Mouse (Mus musculus) lung, postnatal 0 days (tissue): ENCODE measurements at regions not wholly inside any gene's neighbourhood (a gene's known extent, or its start where the extent isn't known, plus 50 kb on each side); places are given as distances from the start of the nearest gene placed in this dataset.

Experiments used
- ATAC-seq: fragments of 200-750 bp; cut with Nextera tagmentation; 2 replicates; pipeline ENCODE4 v1.8.0; 2017; ENCODE audit warnings: moderate library complexity
- DNase-seq: peaks from one replicate; pipeline ENCODE4 v3.0.0-alpha.2; 2016; ENCODE audit warnings: low spot score
- H3K27ac ChIP-seq: fragments of 300-500 bp; sonication (generic); 2 replicates; pipeline ENCODE4 v1.5.1; 2014; ENCODE audit warnings: antibody characterized with exemption, mild to moderate bottlenecking, low read length, mixed read lengths
- H3K27me3 ChIP-seq: fragments of 300-500 bp; sonication (generic); replicated peaks from 2 replicates; pipeline ENCODE4 v1.6.1; 2014; ENCODE audit warnings: low read length, mixed read lengths; ENCODE audit not compliant: insufficient read depth
- H3K36me3 ChIP-seq: fragments of 300-500 bp; sonication (generic); 2 replicates; pipeline ENCODE4 v1.6.1; 2014; ENCODE audit warnings: low read length, mixed read lengths; ENCODE audit not compliant: insufficient read depth
- H3K4me1 ChIP-seq: fragments of 300-500 bp; sonication (generic); 2 replicates; pipeline ENCODE4 v1.6.1; 2014; ENCODE audit warnings: antibody characterized with exemption, low read depth, low read length, mixed read lengths; ENCODE audit not compliant: insufficient read depth
- H3K4me2 ChIP-seq: fragments of 300-500 bp; sonication (generic); replicated peaks from 2 replicates; pipeline ENCODE4 v1.6.1; 2014; ENCODE audit warnings: low read depth, mild to moderate bottlenecking, low read length, moderate library complexity, mixed read lengths
- H3K4me3 ChIP-seq: fragments of 300-500 bp; sonication (generic); 2 replicates; pipeline ENCODE4 v1.5.1; 2014; ENCODE audit warnings: low read depth, low read length
- H3K9ac ChIP-seq: fragments of 300-500 bp; sonication (generic); replicated peaks from 2 replicates; pipeline ENCODE4 v1.6.1; 2014; ENCODE audit warnings: low read depth, mild to moderate bottlenecking
- H3K9me3 ChIP-seq: fragments of 300-500 bp; sonication (generic); 2 replicates; pipeline ENCODE4 v1.6.1; 2016; ENCODE audit warnings: low read length, mixed read lengths
- CTCF ChIP-seq: IDR thresholded peaks from 2 replicates; pipeline ENCODE4 v1.5.1; 2016; ENCODE audit warnings: antibody characterized with exemption, mild to moderate bottlenecking
- EP300 ChIP-seq: IDR thresholded peaks from 2 replicates; pipeline ENCODE4 v1.6.1; 2016; ENCODE audit warnings: antibody characterized with exemption, mild to moderate bottlenecking, control low read depth
- WGBS: fragments of 180-500 bp; shearing (Covaris S2); extraction: QIAGEN DNeasy Blood & Tissue Kit; methylation state at CpG from one replicate; pipeline ENCODE4 v1.1.7; 2014; 5-methylcytosine and 5-hydroxymethylcytosine counted together

GRCm38 (mm10) chr2:83396307-83396706, 247.9 kb upstream of the Zc3h15 start:
- Histone ChIP-seq H3K9me3 (no peaks in the 10 kb centered on the region), H3K4me2 (no peak overlapping the region), H3K27ac (no peak overlapping the region), H3K36me3 (no peaks in the 10 kb centered on the region), H3K4me1 (no peaks in the 10 kb centered on the region), H3K27me3 (no peaks in the 10 kb centered on the region), H3K4me3 (no peak overlapping the region), H3K9ac (no peak overlapping the region)
- ATAC-seq (no peak), DNase-seq (no peak)
- TF ChIP-seq EP300 (no peak), CTCF (no peak)
- 29% methylated on average over 1 of the region's 1 CpGs for WGBS

- WGBS: 77% methylated on average over 2 of the region's 2 CpGs
- no peaks in the 10 kb centered on the region for H3K27me3 ChIP-seq
- H3K36me3 ChIP-seq: no peaks in the 10 kb centered on the region
- H3K4me2 ChIP-seq: no peak overlapping the region
- TF ChIP-seq CTCF (no peak), EP300 (no peak)
- no peak overlapping the region for H3K9ac ChIP-seq
- H3K27ac ChIP-seq: no peak overlapping the region
- ATAC-seq: no peak
- DNase-seq: no peak
- no peak overlapping the region for H3K4me3 ChIP-seq
- no peaks in the 10 kb centered on the region for H3K4me1 ChIP-seq
- no peaks in the 10 kb centered on the region for H3K9me3 ChIP-seq
These were observed 247.2 kb upstream of the Zc3h15 start for GRCm38 (mm10) chr2:83396820-83397609.

- H3K9me3 ChIP-seq: no peaks in the 10 kb centered on the region
- H3K4me3 ChIP-seq: no peak overlapping the region
- H3K4me1 ChIP-seq: no peaks in the 10 kb centered on the region
- TF ChIP-seq EP300 (no peak), CTCF (no peak)
- H3K36me3 ChIP-seq: no peaks in the 10 kb centered on the region
- no peak overlapping the region for H3K4me2 ChIP-seq
- 40% methylated on average over 5 of the region's 5 CpGs for WGBS
- ATAC-seq (no peak), DNase-seq (peak; percentile 33)
- no peak overlapping the region for H3K27ac ChIP-seq
- H3K27me3 ChIP-seq: no peaks in the 10 kb centered on the region
- H3K9ac ChIP-seq: no peak overlapping the region
These were observed 201.5 kb upstream of the Zc3h15 start for GRCm38 (mm10) chr2:83442739-83443138.

GRCm38 (mm10) chr2:83451378-83451777, 192.9 kb upstream of the Zc3h15 start:
- WGBS: 75% methylated on average over 4 of the region's 4 CpGs
- no peak overlapping the region for H3K9ac ChIP-seq
- no peaks in the 10 kb centered on the region for H3K27me3 ChIP-seq
- TF ChIP-seq CTCF (no peak), EP300 (no peak)
- H3K9me3 ChIP-seq: no peaks in the 10 kb centered on the region
- no peak overlapping the region for H3K27ac ChIP-seq
- no peak overlapping the region for H3K4me2 ChIP-seq
- no peak overlapping the region for H3K4me3 ChIP-seq
- DNase-seq (peak; percentile 0), ATAC-seq (no peak)
- H3K36me3 ChIP-seq: no peaks in the 10 kb centered on the region
- H3K4me1 ChIP-seq: no peaks in the 10 kb centered on the region
